Mouse (Mus musculus) MEL (cell line): ENCODE results near the gene Daglb. TPM values are rescaled to one million over a fixed set of nuclear protein-coding genes. Genes with fewer than 3 reads are reported as not detected.

Experiments
- DNase-seq: peaks from one replicate; pipeline ENCODE4 v3.0.0; 2011; ENCODE audit warnings: low read depth, low spot score
- H3K27ac ChIP-seq: 2 replicates; pipeline ENCODE4 v1.5.1; 2012; ENCODE audit warnings: low read depth, mild to moderate bottlenecking, control low read depth, low read length, moderate library complexity; ENCODE audit not compliant: control insufficient read depth
- H3K27me3 ChIP-seq, 2 experiments: fragments of 150-350 bp in 1 of 2; sonication (generic) in 1 of 2; 2 replicates each; pipeline ENCODE4 v1.6.1; 2012; ENCODE audit warnings: low read length in 2 of 2, mild to moderate bottlenecking in 2 of 2, improper control_type of control experiment in 1 of 2, moderate library complexity in 1 of 2; ENCODE audit not compliant: insufficient read depth in 2 of 2, control insufficient read depth in 1 of 2
- H3K36me3 ChIP-seq, 2 experiments: 2 replicates each; pipeline ENCODE4 v1.6.1; 2012 to 2014; ENCODE audit warnings: low read length in 2 of 2, improper control_type of control experiment in 1 of 2, inconsistent platforms in 1 of 2, mild to moderate bottlenecking in 1 of 2; ENCODE audit not compliant: insufficient read depth in 2 of 2, control insufficient read depth in 1 of 2
- H3K4me1 ChIP-seq, 2 experiments: fragments of 150-350 bp in 1 of 2; sonication (generic) in 1 of 2; 2 replicates each; pipeline ENCODE4 v1.6.1; 2012; ENCODE audit warnings: low read length in 2 of 2, improper control_type of control experiment in 1 of 2, mild to moderate bottlenecking in 1 of 2; ENCODE audit not compliant: insufficient read depth in 2 of 2, control insufficient read depth in 1 of 2
- H3K4me3 ChIP-seq, 2 experiments: fragments of 150-350 bp in 1 of 2; sonication (generic) in 1 of 2; 2 replicates each; pipeline ENCODE4 v1.5.1; 2012; ENCODE audit warnings: low read depth in 2 of 2, low read length in 2 of 2, mild to moderate bottlenecking in 2 of 2, moderate library complexity in 2 of 2, control low read depth in 1 of 2, improper control_type of control experiment in 1 of 2; ENCODE audit not compliant: control insufficient read depth in 1 of 2, insufficient read depth in 1 of 2
- H3K79me2 ChIP-seq: 2 replicates; pipeline ENCODE4 v1.6.1; 2012; ENCODE audit warnings: mild to moderate bottlenecking, low read length, moderate library complexity; ENCODE audit not compliant: control insufficient read depth, poor library complexity, insufficient read depth
- H3K9ac ChIP-seq: 2 replicates; pipeline ENCODE4 v1.6.1; 2012; ENCODE audit warnings: low read depth, mild to moderate bottlenecking, control low read depth, low read length, moderate library complexity; ENCODE audit not compliant: control insufficient read depth, poor library complexity, severe bottlenecking
- H3K9me3 ChIP-seq: fragments of 150-350 bp; sonication (generic); replicated peaks from 2 replicates; pipeline ENCODE4 v1.6.1; 2012; ENCODE audit warnings: mild to moderate bottlenecking, low read length, improper control_type of control experiment, moderate library complexity; ENCODE audit not compliant: insufficient read depth
- CHD1 ChIP-seq: IDR thresholded peaks from 2 replicates; pipeline ENCODE4 v1.6.1; 2012; ENCODE audit warnings: low read depth, mild to moderate bottlenecking, inconsistent platforms, low read length, improper control_type of control experiment
- CTCF ChIP-seq, 3 experiments: IDR thresholded peaks in 2 of 3; conservative IDR thresholded peaks in 1 of 3; 2 replicates each; pipeline ENCODE4 v1.5.1; 2011 to 2012; ENCODE audit warnings: low read length in 3 of 3, low read depth in 2 of 3, mild to moderate bottlenecking in 2 of 3, improper control_type of control experiment in 1 of 3, inconsistent platforms in 1 of 3, mixed read lengths in 1 of 3, moderate library complexity in 1 of 3; ENCODE audit not compliant: control insufficient read depth in 1 of 3, insufficient read depth in 1 of 3, poor library complexity in 1 of 3, severe bottlenecking in 1 of 3
- E2F4 ChIP-seq: IDR thresholded peaks from 2 replicates; pipeline ENCODE4 v1.6.1; 2011; ENCODE audit warnings: low read depth, low read length, improper control_type of control experiment, borderline replicate concordance
- EP300 ChIP-seq, 2 experiments: IDR thresholded peaks; 2 replicates each; pipeline ENCODE4 v1.6.1; 2011; ENCODE audit warnings: improper control_type of control experiment in 2 of 2, low read length in 2 of 2, low read depth in 1 of 2, mild to moderate bottlenecking in 1 of 2
- GABPA ChIP-seq: IDR thresholded peaks from 2 replicates; pipeline ENCODE4 v1.6.1; 2012; ENCODE audit warnings: low read depth, mild to moderate bottlenecking, inconsistent platforms, low read length, improper control_type of control experiment, moderate library complexity
- GATA1 ChIP-seq: IDR thresholded peaks from 2 replicates; pipeline ENCODE4 v1.6.1; 2011; ENCODE audit warnings: low read depth, low read length, improper control_type of control experiment
- JUND ChIP-seq: IDR thresholded peaks from 2 replicates; pipeline ENCODE4 v1.6.1; 2011; ENCODE audit warnings: low read depth, mild to moderate bottlenecking, improper control_type of control experiment, low read length
- MAFK ChIP-seq: IDR thresholded peaks from 2 replicates; pipeline ENCODE4 v1.6.1; 2011; ENCODE audit warnings: low read depth, mild to moderate bottlenecking, low read length, improper control_type of control experiment, borderline replicate concordance
- MYB ChIP-seq: IDR thresholded peaks from 2 replicates; pipeline ENCODE4 v1.6.1; 2011; ENCODE audit warnings: mild to moderate bottlenecking, low read depth, low read length, improper control_type of control experiment
- MYC ChIP-seq: IDR thresholded peaks from 2 replicates; pipeline ENCODE4 v1.6.1; 2011; ENCODE audit warnings: low read depth, mild to moderate bottlenecking, low read length, improper control_type of control experiment, moderate library complexity
- NELFE ChIP-seq: IDR thresholded peaks from 2 replicates; pipeline ENCODE4 v1.6.1; 2011; ENCODE audit warnings: low read depth, low read length, improper control_type of control experiment
- NRF1 ChIP-seq: IDR thresholded peaks from 2 replicates; pipeline ENCODE4 v1.6.1; 2014; ENCODE audit warnings: low read depth, mild to moderate bottlenecking, inconsistent platforms, low read length, improper control_type of control experiment, moderate library complexity; ENCODE audit not compliant: poor library complexity, insufficient read depth, severe bottlenecking
- POLR2A ChIP-seq, 2 experiments: IDR thresholded peaks; 2 replicates each; pipeline ENCODE4 v1.6.1; 2011 to 2012; ENCODE audit warnings: low read length in 2 of 2, mild to moderate bottlenecking in 2 of 2, control low read depth in 1 of 2, improper control_type of control experiment in 1 of 2, low read depth in 1 of 2, moderate library complexity in 1 of 2; ENCODE audit not compliant: control insufficient read depth in 1 of 2, insufficient read depth in 1 of 2, poor library complexity in 1 of 2
- POLR2AphosphoS5 ChIP-seq: IDR thresholded peaks from 2 replicates; pipeline ENCODE4 v1.6.1; 2012; ENCODE audit warnings: low read depth, borderline replicate concordance, mild to moderate bottlenecking, inconsistent platforms, low read length, moderate library complexity, mixed read lengths
- SIN3A ChIP-seq: IDR thresholded peaks from 2 replicates; pipeline ENCODE4 v1.6.1; 2012; ENCODE audit warnings: low read length, improper control_type of control experiment, inconsistent platforms
- TAL1 ChIP-seq: IDR thresholded peaks from 2 replicates; pipeline ENCODE4 v1.6.1; 2012; ENCODE audit warnings: mild to moderate bottlenecking, inconsistent platforms, low read length, moderate library complexity, mixed read lengths
- UBTF ChIP-seq: IDR thresholded peaks from 2 replicates; pipeline ENCODE4 v1.6.1; 2012; ENCODE audit warnings: low read depth, mild to moderate bottlenecking, inconsistent platforms, low read length, improper control_type of control experiment, moderate library complexity, borderline replicate concordance; ENCODE audit not compliant: insufficient read depth
- USF1 ChIP-seq: IDR thresholded peaks from 2 replicates; pipeline ENCODE4 v1.6.1; 2014; ENCODE audit warnings: low read depth, mild to moderate bottlenecking, inconsistent platforms, low read length, improper control_type of control experiment, moderate library complexity
- USF2 ChIP-seq, 2 experiments: IDR thresholded peaks; 2 replicates each; pipeline ENCODE4 v1.6.1; 2011 to 2012; ENCODE audit warnings: improper control_type of control experiment in 2 of 2, low read length in 2 of 2, borderline replicate concordance in 1 of 2, inconsistent platforms in 1 of 2, low read depth in 1 of 2, mild to moderate bottlenecking in 1 of 2; ENCODE audit not compliant: insufficient read depth in 1 of 2
- ZKSCAN1 ChIP-seq: IDR thresholded peaks from 2 replicates; pipeline ENCODE4 v1.6.1; 2012; ENCODE audit warnings: low read depth, mild to moderate bottlenecking, inconsistent platforms, low read length, improper control_type of control experiment, moderate library complexity
- polyA plus RNA-seq, 2 experiments: library from polyadenylated mRNA; stranded (reverse) in 1 of 2; unstranded in 1 of 2; fragments of >175 nt in 1 of 2; fragments of >200 nt in 1 of 2; gene quantifications; 2 replicates each; pipeline versions ENCODE4 v1.2.1 to v1.2.4; 2012; ENCODE audit warnings: low replicate concordance in 2 of 2, low read depth in 1 of 2; ENCODE audit not compliant: insufficient read length in 2 of 2, insufficient read depth in 1 of 2, missing spikeins in 1 of 2
- total RNA-seq: library from RNA; depleted of rRNA; stranded (reverse); fragments of 300-350 nt; gene quantifications from 2 replicates; pipeline ENCODE4 v1.2.3, GENCODE M21; 2012

The Daglb gene
- total and polyA plus RNA-seq, 3 experiments = 8.9 to 10.4 TPM; not detected in 1

DNA sequence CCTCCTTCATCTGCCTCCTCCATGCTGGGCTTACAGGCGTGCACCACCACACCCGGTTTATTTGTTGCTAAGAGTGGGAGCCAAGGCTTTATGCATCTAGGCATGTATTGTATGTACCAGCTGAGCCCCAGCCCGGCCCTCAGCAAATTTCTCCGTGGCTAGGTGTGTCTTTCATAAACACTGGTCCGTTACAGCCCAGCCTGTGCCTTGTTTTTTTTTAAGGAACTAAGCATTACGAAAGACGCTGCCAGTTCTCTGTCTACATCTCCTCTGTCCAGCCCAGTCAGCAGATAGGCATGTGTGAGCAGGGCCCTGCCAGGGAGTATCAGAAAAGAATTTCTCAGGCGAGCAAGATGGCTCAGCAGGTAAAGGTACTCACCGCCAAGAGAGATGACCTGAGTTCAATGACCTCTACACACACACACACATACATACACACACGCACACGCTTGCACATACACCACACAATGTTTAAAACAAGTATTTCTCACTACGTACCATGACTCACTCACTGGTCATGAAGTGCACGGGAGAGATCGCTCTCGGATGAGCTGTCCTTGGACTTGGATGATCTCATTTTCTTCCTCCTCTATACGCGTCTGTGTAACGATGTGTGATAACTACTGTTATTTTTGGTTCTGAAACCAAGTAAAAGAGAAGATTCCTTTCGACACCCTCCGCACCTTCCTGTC lies 10.9 kb downstream of the Daglb start:
- TF ChIP-seq GABPA (no peak), POLR2A (IDR thresholded peaks at IDR 0.05; ENCODE audit: control insufficient read depth in 1 of 2, insufficient read depth in 1 of 2, low read depth in 1 of 2, low read length in 2 of 2, poor library complexity in 1 of 2) (no peak), MYC (no peak), USF1 (no peak), CTCF (IDR thresholded peaks at IDR 0.05 in 2 of 3, conservative IDR thresholded peaks at IDR 0.05 in 1 of 3; ENCODE audit: control insufficient read depth in 1 of 3, insufficient read depth in 1 of 3, low read depth in 2 of 3, low read length in 3 of 3, poor library complexity in 1 of 3, severe bottlenecking in 1 of 3) (no peak), MYB (no peak), POLR2AphosphoS5 (no peak), NRF1 (no peak), GATA1 (no peak), NELFE (no peak), ZKSCAN1 (no peak)
- Histone ChIP-seq H3K27me3 (no peaks in the 10 kb centered on the region), H3K4me3 (no peak overlapping the region), H3K9me3 (no peaks in the 10 kb centered on the region), H3K79me2 (no peaks in the 10 kb centered on the region), H3K9ac (no peak overlapping the region), H3K4me1 (peaks cover 5 to 13% of the 10 kb centered on the region in 2 experiments), H3K36me3 (peaks cover 4 to 10% of the 10 kb centered on the region in 2 experiments), H3K27ac (no peak overlapping the region)
- DNase-seq = no peak

DNA sequence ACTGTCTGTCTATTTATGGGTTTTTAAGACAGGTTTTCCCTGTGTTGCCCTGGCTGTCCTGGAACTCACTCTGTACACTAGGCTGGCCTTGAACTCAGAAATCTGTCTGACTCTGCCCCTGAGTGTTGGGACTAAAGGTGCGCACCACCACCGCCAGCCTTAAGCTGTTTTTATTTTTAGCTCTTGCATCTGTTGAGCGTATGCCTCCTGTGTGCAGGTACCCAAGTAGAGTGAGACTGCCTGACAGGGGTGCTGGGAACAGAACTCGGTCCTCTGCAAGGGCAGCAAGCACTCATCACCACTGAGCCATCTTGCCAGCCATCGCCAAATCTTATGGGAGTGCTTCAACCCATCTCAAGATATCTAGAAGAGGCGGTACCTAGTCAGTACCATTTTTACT lies 11.6 kb downstream of the Daglb start:
- no peak for DNase-seq
- Histone ChIP-seq H3K9ac (no peak overlapping the region), H3K27me3 (no peaks in the 10 kb centered on the region), H3K27ac (no peak overlapping the region)
- TF ChIP-seq POLR2AphosphoS5 (no peak), SIN3A (no peak), TAL1 (no peak), NELFE (no peak), JUND (no peak), USF2 (IDR thresholded peaks at IDR 0.05; ENCODE audit: borderline replicate concordance in 1 of 2, insufficient read depth in 1 of 2, low read depth in 1 of 2, low read length in 2 of 2) (no peak), CHD1 (no peak), MAFK (no peak), EP300 (IDR thresholded peaks at IDR 0.05; ENCODE audit: low read depth in 1 of 2, low read length in 2 of 2) (no peak), MYB (no peak), E2F4 (no peak), UBTF (no peak)
- TF ChIP-seq, all 39 proteins: peak for 0
- Histone ChIP-seq H3K36me3 (peaks cover 4 to 8% of the 10 kb centered on the region in 2 experiments), H3K4me3 (no peak overlapping the region), H3K9me3 (no peaks in the 10 kb centered on the region), H3K79me2 (no peaks in the 10 kb centered on the region), H3K4me1 (peaks cover 3 to 8% of the 10 kb centered on the region in 2 experiments)
